Mouse (Mus musculus) mouse trophoblast stem cell (cell line): Measurements from ENCODE around the gene Mroh2a.

ENCODE experiments used
- in situ Hi-C, 2 experiments: fragments of 300-500 bp; cut with MseI, MboI; formaldehyde crosslinking; loops; 2 replicates in 1 of 2; 3 replicates in 1 of 2; pipeline ENCODE4 v1.15.1; 2025

Gene Mroh2a

GRCm38 (mm10) chr1:88288789-88289127, 62.0 kb downstream of the Mroh2a start:
- in situ Hi-C loops, result loop anchor here (5.0 to 25.0 kb wide), 2 partner anchors 136 to 151 kb away; partner anchors contain the start of gene Ugt1a6a (in 1 of the 2)

- in situ Hi-C loops, result loop anchor here (5.0 to 25.0 kb wide), 2 partner anchors 137 to 152 kb away; partner anchors contain the start of gene Ugt1a6a (in 1 of the 2)
These were observed 62.4 kb downstream of the Mroh2a start for GRCm38 (mm10) chr1:88289152-88289551.

GRCm38 (mm10) chr1:88289917-88290316, 63.1 kb downstream of the Mroh2a start:
- in situ Hi-C loops, result loop anchor here (5.0 to 25.0 kb wide), 2 partner anchors 138 to 153 kb away; partner anchors contain the start of gene Ugt1a6a (in 1 of the 2)

- in situ Hi-C loops, result loop anchor here in 1 of 2 experiments (25.0 kb wide), 1 partner anchor 153 kb away; the partner anchor contains the start of gene Ugt1a6a
These were observed 63.7 kb downstream of the Mroh2a start for GRCm38 (mm10) chr1:88290511-88290910.

- in situ Hi-C loops, result loop anchor here in 1 of 2 experiments (25.0 kb wide), 1 partner anchor 154 kb away; the partner anchor contains the start of gene Ugt1a6a
These were observed 64.7 kb downstream of the Mroh2a start for GRCm38 (mm10) chr1:88291409-88292005.

GRCm38 (mm10) chr1:88292057-88292456, 65.3 kb downstream of the Mroh2a start:
- in situ Hi-C loops, result loop anchor here in 1 of 2 experiments (25.0 kb wide), 1 partner anchor 155 kb away; the partner anchor contains the start of gene Ugt1a6a

- in situ Hi-C loops, result loop anchor here in 1 of 2 experiments (25.0 kb wide), 1 partner anchor 157 kb away; the partner anchor contains the start of gene Ugt1a6a
These were observed 67.9 kb downstream of the Mroh2a start for GRCm38 (mm10) chr1:88294650-88295049.

- in situ Hi-C loops, result loop anchor here in 1 of 2 experiments (25.0 kb wide), 1 partner anchor 159 kb away; the partner anchor contains the start of gene Ugt1a6a
These were observed 69.6 kb downstream of the Mroh2a start for GRCm38 (mm10) chr1:88296171-88296920.

- in situ Hi-C loops, result loop anchor here in 1 of 2 experiments (25.0 kb wide), 1 partner anchor 160 kb away; the partner anchor contains the start of gene Ugt1a6a
These were observed 70.9 kb downstream of the Mroh2a start for GRCm38 (mm10) chr1:88297480-88298258.

- in situ Hi-C loops, result loop anchor here in 1 of 2 experiments (25.0 kb wide), 1 partner anchor 162 kb away; the partner anchor contains the start of gene Ugt1a6a
These were observed 72.1 kb downstream of the Mroh2a start for GRCm38 (mm10) chr1:88298686-88299528.

GRCm38 (mm10) chr1:88299529-88299945, 72.8 kb downstream of the Mroh2a start:
- in situ Hi-C loops, result loop anchor here in 1 of 2 experiments (25.0 kb wide), 1 partner anchor 162 kb away; the partner anchor contains the start of gene Ugt1a6a

- in situ Hi-C loops, result no loop called here
These were observed 73.7 kb downstream of the Mroh2a start for GRCm38 (mm10) chr1:88300301-88301050.

GRCm38 (mm10) chr1:88301121-88302014, 74.6 kb downstream of the Mroh2a start:
- in situ Hi-C loops, result no loop called here

GRCm38 (mm10) chr1:88302057-88302740, 75.4 kb downstream of the Mroh2a start:
- in situ Hi-C loops, result no loop called here

GRCm38 (mm10) chr1:88303762-88304161, 77.0 kb downstream of the Mroh2a start:
- in situ Hi-C loops, result no loop called here

- in situ Hi-C loops, result no loop called here
These were observed 77.6 kb downstream of the Mroh2a start for GRCm38 (mm10) chr1:88304261-88304985.
